Mouse (Mus musculus) kidney, embryonic 14.5 days (tissue): ENCODE measurements around the gene Cab39l. TPM values are rescaled to one million over a fixed set of nuclear protein-coding genes. Genes with fewer than 3 reads are reported as not detected.

Experiments used
- polyA plus RNA-seq: library from polyadenylated mRNA; unstranded; fragments of >200 nt; fragmentation: Nextera tagmentation; extraction: Ambion mirVana; gene quantifications from 2 replicates; pipeline ENCODE4 v1.2.1, GENCODE M21; 2014

The Cab39l gene
- polyA plus RNA-seq, 1 experiment from 2014 or later, result 42.6 TPM

Other genes starting within 250 kb of the Cab39l start
- 55.5 and 93.0 TPM in 2 replicates for gene Rcbtb1, start 239.8 kb upstream of the Cab39l start, polyA plus RNA-seq
- gene Gm6904, start 180.8 kb upstream of the Cab39l start, polyA plus RNA-seq, result not detected in 2 replicates
- not detected in 2 replicates for gene Phf11a, start 143.4 kb upstream of the Cab39l start, polyA plus RNA-seq
- gene Phf11b, start 99.6 kb upstream of the Cab39l start, polyA plus RNA-seq, result 0.71 and 0.79 TPM in 2 replicates
- gene Phf11d, start 75.5 kb upstream of the Cab39l start, polyA plus RNA-seq, result 0.39 and 0.43 TPM in 2 replicates
- gene Phf11c, start 45.6 kb upstream of the Cab39l start, polyA plus RNA-seq, result 0.64 and 0.79 TPM in 2 replicates
- 7.7 and 13.5 TPM in 2 replicates for gene Setdb2, start 88 bp upstream of the Cab39l start, polyA plus RNA-seq
- gene Cdadc1, start 157.0 kb downstream of the Cab39l start, polyA plus RNA-seq, result 25.7 and 35.5 TPM in 2 replicates
- 19.0 and 24.6 TPM in 2 replicates for gene Shisa2, start 184.3 kb downstream of the Cab39l start, polyA plus RNA-seq